Mouse (Mus musculus): ENCODE data around the gene Kdm2a. TPM values are rescaled to one million over a fixed set of nuclear protein-coding genes. Genes with fewer than 3 reads are reported as not detected.

Kdm2a gene
- total RNA-seq, 2 experiments from 2014 or later = 66.6 to 82.6 TPM

DNA sequence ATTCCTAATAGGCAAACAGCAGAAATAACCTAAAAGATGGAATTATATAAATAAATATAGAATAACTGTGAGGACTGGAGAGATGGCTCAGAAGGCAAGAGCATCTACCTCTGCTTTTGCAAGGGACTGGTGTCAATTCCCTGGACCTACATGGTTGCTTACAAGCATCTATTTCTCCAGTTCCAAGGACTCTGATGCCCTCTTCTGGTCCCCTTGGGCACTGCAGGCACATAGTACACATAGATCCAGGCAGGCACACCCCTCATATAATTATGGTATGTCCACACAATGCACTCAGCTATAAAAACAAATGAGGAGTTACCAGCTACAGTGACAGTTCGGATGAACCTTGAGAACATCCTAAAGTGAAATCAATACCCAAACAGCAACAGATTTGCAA, 118.6 kb downstream of the Kdm2a start:
- intact Hi-C loops (cut with DNase I) = no loop called here
- DNase-seq (ENCODE audit: low spot score in 2 of 2) = no peak

DNA sequence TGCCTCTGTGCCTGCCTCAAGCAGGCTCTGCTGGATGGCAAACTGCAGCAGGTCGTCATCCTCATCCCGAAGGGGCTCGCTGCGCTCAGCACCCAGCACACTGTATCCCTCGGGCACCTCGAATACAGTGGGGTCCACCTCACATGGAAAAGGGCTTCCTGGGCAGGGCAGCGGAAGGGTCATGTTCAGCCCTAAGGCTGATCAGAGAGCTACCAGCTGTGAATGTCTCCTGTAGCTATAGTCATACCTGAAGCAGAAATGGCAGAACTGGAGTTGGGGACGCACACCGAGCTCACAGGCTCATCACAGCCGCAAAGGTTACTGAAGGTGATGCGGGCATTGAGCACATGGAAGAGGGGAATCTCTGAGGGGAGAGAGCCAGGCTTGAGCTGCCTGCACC, 127.1 kb downstream of the Kdm2a start:
- intact Hi-C loops (cut with DNase I) = no loop called here
- DNase-seq (ENCODE audit: low spot score in 2 of 2) = no peak

DNA sequence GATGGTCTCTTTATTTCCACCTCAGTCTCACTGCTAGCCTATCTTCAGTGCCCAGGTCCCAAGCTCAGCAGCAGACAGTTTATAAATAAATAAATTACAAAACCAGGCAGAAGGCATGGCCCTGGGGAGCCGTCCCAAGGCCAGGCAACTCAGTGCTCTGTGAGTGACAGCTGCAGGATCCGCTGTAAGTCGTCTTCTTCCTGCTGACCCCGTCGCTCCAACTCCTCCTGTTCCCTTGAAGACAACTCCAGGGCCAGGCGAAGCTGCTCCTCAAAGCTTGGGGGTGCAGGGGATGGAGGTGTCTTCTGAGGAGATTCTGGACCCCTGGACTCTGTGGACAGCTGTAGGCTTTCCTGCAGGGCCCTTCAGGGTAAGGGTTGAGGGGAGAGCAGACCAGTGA, 127.9 kb downstream of the Kdm2a start:
- peak in 1 of 2 experiments; percentile 3 for DNase-seq (ENCODE audit: low spot score in 2 of 2)
- intact Hi-C loops (cut with DNase I) = no loop called here

DNA sequence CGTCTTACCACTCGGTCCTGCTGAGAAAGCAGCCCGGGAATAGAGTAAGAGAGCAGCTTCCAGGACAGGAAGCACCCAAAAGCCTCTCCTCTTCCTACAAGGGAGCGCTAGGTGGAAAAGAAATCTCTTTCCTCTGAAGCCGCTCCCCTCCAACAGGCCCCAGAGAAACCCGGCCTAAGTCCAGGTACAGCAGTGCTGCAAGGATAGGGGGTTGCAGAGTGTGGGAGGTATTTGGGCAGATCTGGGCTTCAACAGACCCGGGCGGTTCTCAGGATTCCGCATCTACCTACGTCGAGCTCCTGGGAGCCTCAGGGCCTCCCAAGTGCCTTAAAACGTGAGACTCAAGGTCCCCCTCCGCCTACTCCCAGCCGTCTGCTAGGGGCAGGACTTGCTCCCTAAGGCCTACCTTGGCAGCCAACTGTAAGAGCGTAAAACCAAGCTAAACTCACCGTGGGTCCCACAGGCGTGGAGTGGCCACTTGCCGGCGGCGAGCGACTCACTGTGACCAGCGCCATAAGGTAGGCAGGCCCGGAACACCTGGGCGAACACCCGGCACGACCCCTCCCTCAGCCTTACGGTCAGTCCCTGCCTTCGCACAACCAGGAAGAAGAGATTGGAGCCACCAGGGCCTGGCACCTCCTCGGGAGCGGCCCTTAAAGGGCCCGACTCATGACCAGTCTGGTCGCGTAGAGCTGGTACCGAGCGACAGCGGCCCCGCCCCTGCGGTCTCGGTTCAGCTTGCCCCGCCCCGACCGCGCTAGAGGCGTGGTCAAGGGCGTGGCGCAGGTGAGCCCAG, 129.3 kb downstream of the Kdm2a start, which contains the start of gene Ssh3:
TSS of gene Ssh3 (minus strand) at position 615 of the 796 bp plus-strand sequence.
- intact Hi-C loops (cut with DNase I) = no loop called here

DNA sequence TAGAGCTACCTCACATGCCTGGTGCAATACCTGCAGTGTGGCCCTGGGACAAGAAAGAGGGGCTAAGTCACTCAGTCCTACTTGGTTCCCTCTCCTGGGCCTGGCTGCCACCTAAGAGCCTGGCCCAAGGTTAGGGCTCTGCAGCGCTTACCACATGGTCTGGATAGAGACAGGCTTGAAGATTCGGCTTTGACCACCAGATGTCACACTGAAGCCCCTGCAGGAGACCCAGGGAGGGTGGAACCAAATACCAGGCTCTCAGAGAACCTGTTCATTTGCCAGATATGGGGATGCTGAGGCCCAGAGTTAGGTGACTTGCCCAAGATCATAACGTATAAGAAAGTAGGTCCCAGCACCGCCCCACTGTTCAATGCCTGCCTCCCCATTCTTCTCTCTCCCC, 132.1 kb downstream of the Kdm2a start:
- intact Hi-C loops (cut with DNase I) = no loop called here
- no peak for DNase-seq (ENCODE audit: low spot score in 2 of 2)

More for the DNA sequence above, 129.3 kb downstream of the Kdm2a start, which contains the start of gene Ssh3:
- peak; percentile 65 to 80 for DNase-seq (ENCODE audit: low spot score in 2 of 2)

Other genes with a start within 250 kb of the Kdm2a start
- 10 to 100 TPM; 75.7 to 81.1 TPM for gene Coro1b, start 249.7 kb downstream of the Kdm2a start, total RNA-seq (2021)
- gene Ptprcap, start 244.7 kb downstream of the Kdm2a start, total RNA-seq (2021) = 1 to 10 TPM; 1.3 to 1.8 TPM
- 10 to 100 TPM; 27.8 to 43.1 TPM for gene Rps6kb2, start 234.9 kb downstream of the Kdm2a start, total RNA-seq (2021)
- 1 to 10 TPM; 5.5 to 7.8 TPM for gene Carns1, start 222.8 kb downstream of the Kdm2a start, total RNA-seq (2021)
- gene Tbc1d10c, start 207.0 kb downstream of the Kdm2a start, total RNA-seq (2021) = 1 to 10 TPM; 1.5 to 1.9 TPM
- gene Ppp1ca, start 206.2 kb downstream of the Kdm2a start, total RNA-seq (2021) = 100 to 1,000 TPM; 292 to 320 TPM
- 10 to 100 TPM in 1 of 2 experiments, 1 to 10 TPM in 1; 6.1 to 10.8 TPM for gene Rad9a, start 196.6 kb downstream of the Kdm2a start, total RNA-seq (2021)
- 1 to 10 TPM in 1 of 2 experiments, under 1 TPM in 1; 0.84 to 1.2 TPM for gene Clcf1, start 184.0 kb downstream of the Kdm2a start, total RNA-seq (2021)
- not detected for gene AC109138.7, start 183.9 kb downstream of the Kdm2a start, total RNA-seq (2021)
- 10 to 100 TPM; 15.9 to 17.8 TPM for gene Pold4, start 166.4 kb downstream of the Kdm2a start, total RNA-seq (2021)
- 10 to 100 TPM; 41.1 to 65.6 TPM for gene Ssh3, start 129.1 kb downstream of the Kdm2a start, total RNA-seq (2021)
- gene Ankrd13d, start 115.1 kb downstream of the Kdm2a start, total RNA-seq (2021) = 10 to 100 TPM; 69.7 to 72.3 TPM
- gene Grk2, start 92.1 kb downstream of the Kdm2a start, total RNA-seq (2021) = 100 to 1,000 TPM; 223 to 239 TPM
- under 1 TPM; 0.32 to 0.86 TPM for gene Rhod, start 41.1 kb upstream of the Kdm2a start, total RNA-seq (2021)
- gene Syt12, start 79.2 kb upstream of the Kdm2a start, total RNA-seq (2021) = 10 to 100 TPM; 35.2 to 38.8 TPM
- not detected for gene 2010003K11Rik, start 100.3 kb upstream of the Kdm2a start, total RNA-seq (2021)
- 10 to 100 TPM; 73.3 TPM for gene Pcx, start 112.2 kb upstream of the Kdm2a start, total RNA-seq (2021)
- 10 to 100 TPM; 43.2 to 48.6 TPM for gene Lrfn4, start 217.4 kb upstream of the Kdm2a start, total RNA-seq (2021)
- 10 to 100 TPM; 26.1 to 26.6 TPM for gene Rce1, start 227.4 kb upstream of the Kdm2a start, total RNA-seq (2021)

Data from left cerebral cortex, postnatal 36 days (tissue).